Mouse (Mus musculus): ENCODE measurements around the gene Shank3. TPM values are rescaled to one million over a fixed set of nuclear protein-coding genes. Genes with fewer than 3 reads are reported as not detected.
A peak's percentile ranks its signal among the peaks of the same experiment; 100 is the strongest.

Shank3 gene
- polyA plus RNA-seq, 1 experiment from 2014 or later = 2.4 TPM

GRCm38 (mm10) chr15:89547824-89548601 is 48.6 kb downstream of the Shank3 start:
- Histone ChIP-seq H3K36me3 (ENCODE audit: control insufficient read depth, insufficient read depth, low read length) (no peaks in the 10 kb centered on the region; the same call in 1 of the 2 replicates), H3K27me3 (ENCODE audit: control insufficient read depth, insufficient read depth, low read length) (no peaks in the 10 kb centered on the region), H3K9ac (replicated peaks; ENCODE audit: low read depth, low read length) (peak overlapping the region; percentile 14; the same call in 1 of the 2 replicates), H3K27ac (ENCODE audit: low read length) (no peak overlapping the region), H3K4me1 (ENCODE audit: control insufficient read depth, insufficient read depth, low read length) (no peaks in the 10 kb centered on the region), H3K4me2 (replicated peaks; ENCODE audit: low read depth, low read length) (peak overlapping the region; percentile 44), H3K4me3 (ENCODE audit: low read depth, low read length) (peak overlapping the region; percentile 26), H3K9me3 (ENCODE audit: control insufficient read depth, low read depth, low read length) (no peaks in the 10 kb centered on the region)
- ATAC-seq (ENCODE audit: insufficient number of reproducible peaks, insufficient read depth, low FRiP score, low read depth) = peak; percentile 35; the same call in 1 of the 2 replicates
- WGBS = 22% methylated on average over 57 of the region's 58 CpGs

GRCm38 (mm10) chr15:89548837-89549236 is 49.4 kb downstream of the Shank3 start:
- H3K36me3 ChIP-seq (ENCODE audit: control insufficient read depth, insufficient read depth, low read length) = no peaks in the 10 kb centered on the region; the same call in 1 of the 2 replicates
- H3K4me3 ChIP-seq (ENCODE audit: low read depth, low read length) = no peak overlapping the region
- WGBS = 49% methylated on average over 11 of the region's 11 CpGs
- H3K27ac ChIP-seq (ENCODE audit: low read length) = no peak overlapping the region
- no peaks in the 10 kb centered on the region for H3K27me3 ChIP-seq (ENCODE audit: control insufficient read depth, insufficient read depth, low read length)
- H3K9me3 ChIP-seq (ENCODE audit: control insufficient read depth, low read depth, low read length) = no peaks in the 10 kb centered on the region
- no peaks in the 10 kb centered on the region for H3K4me1 ChIP-seq (ENCODE audit: control insufficient read depth, insufficient read depth, low read length)
- no peak for ATAC-seq (ENCODE audit: insufficient number of reproducible peaks, insufficient read depth, low FRiP score, low read depth)
- H3K9ac ChIP-seq (replicated peaks; ENCODE audit: low read depth, low read length) = no peak overlapping the region
- H3K4me2 ChIP-seq (replicated peaks; ENCODE audit: low read depth, low read length) = peak overlapping the region; percentile 44; the same call in 1 of the 2 replicates

GRCm38 (mm10) chr15:89550506-89550905 is 51.1 kb downstream of the Shank3 start:
- no peak for ATAC-seq (ENCODE audit: insufficient number of reproducible peaks, insufficient read depth, low FRiP score, low read depth)
- no peaks in the 10 kb centered on the region for H3K9me3 ChIP-seq (ENCODE audit: control insufficient read depth, low read depth, low read length)
- no peaks in the 10 kb centered on the region; the same call in 1 of the 2 replicates for H3K36me3 ChIP-seq (ENCODE audit: control insufficient read depth, insufficient read depth, low read length)
- no peak overlapping the region for H3K4me3 ChIP-seq (ENCODE audit: low read depth, low read length)
- 91% methylated on average over 8 of the region's 8 CpGs for WGBS
- H3K27me3 ChIP-seq (ENCODE audit: control insufficient read depth, insufficient read depth, low read length) = no peaks in the 10 kb centered on the region
- no peak overlapping the region for H3K4me2 ChIP-seq (replicated peaks; ENCODE audit: low read depth, low read length)
- H3K27ac ChIP-seq (ENCODE audit: low read length) = no peak overlapping the region
- H3K9ac ChIP-seq (replicated peaks; ENCODE audit: low read depth, low read length) = no peak overlapping the region
- H3K4me1 ChIP-seq (ENCODE audit: control insufficient read depth, insufficient read depth, low read length) = no peaks in the 10 kb centered on the region

GRCm38 (mm10) chr15:89551733-89552132 is 52.3 kb downstream of the Shank3 start:
- no peak for ATAC-seq (ENCODE audit: insufficient number of reproducible peaks, insufficient read depth, low FRiP score, low read depth)
- 67% methylated on average over 1 of the region's 1 CpGs for WGBS
- H3K9me3 ChIP-seq (ENCODE audit: control insufficient read depth, low read depth, low read length) = no peaks in the 10 kb centered on the region
- H3K36me3 ChIP-seq (ENCODE audit: control insufficient read depth, insufficient read depth, low read length) = no peaks in the 10 kb centered on the region; the same call in 1 of the 2 replicates
- H3K9ac ChIP-seq (replicated peaks; ENCODE audit: low read depth, low read length) = no peak overlapping the region
- H3K4me1 ChIP-seq (ENCODE audit: control insufficient read depth, insufficient read depth, low read length) = no peaks in the 10 kb centered on the region
- no peak overlapping the region for H3K4me3 ChIP-seq (ENCODE audit: low read depth, low read length)
- no peaks in the 10 kb centered on the region for H3K27me3 ChIP-seq (ENCODE audit: control insufficient read depth, insufficient read depth, low read length)
- no peak overlapping the region for H3K4me2 ChIP-seq (replicated peaks; ENCODE audit: low read depth, low read length)
- no peak overlapping the region for H3K27ac ChIP-seq (ENCODE audit: low read length)

GRCm38 (mm10) chr15:89555591-89555990 is 56.2 kb downstream of the Shank3 start:
- Histone ChIP-seq H3K4me1 (ENCODE audit: control insufficient read depth, insufficient read depth, low read length) (peaks cover 9% of the 10 kb centered on the region; the same call in 1 of the 2 replicates), H3K36me3 (ENCODE audit: control insufficient read depth, insufficient read depth, low read length) (no peaks in the 10 kb centered on the region), H3K4me3 (ENCODE audit: low read depth, low read length) (no peak overlapping the region), H3K27ac (ENCODE audit: low read length) (no peak overlapping the region), H3K9ac (replicated peaks; ENCODE audit: low read depth, low read length) (no peak overlapping the region), H3K4me2 (replicated peaks; ENCODE audit: low read depth, low read length) (no peak overlapping the region), H3K27me3 (ENCODE audit: control insufficient read depth, insufficient read depth, low read length) (peaks cover 17% of the 10 kb centered on the region), H3K9me3 (ENCODE audit: control insufficient read depth, low read depth, low read length) (no peaks in the 10 kb centered on the region)
- no peak for ATAC-seq (ENCODE audit: insufficient number of reproducible peaks, insufficient read depth, low FRiP score, low read depth)
- WGBS = 93% methylated on average over 6 of the region's 6 CpGs

- Histone ChIP-seq H3K27me3 (ENCODE audit: control insufficient read depth, insufficient read depth, low read length) (peaks cover 17% of the 10 kb centered on the region), H3K27ac (ENCODE audit: low read length) (no peak overlapping the region), H3K4me1 (ENCODE audit: control insufficient read depth, insufficient read depth, low read length) (peaks cover 9% of the 10 kb centered on the region; the same call in 1 of the 2 replicates), H3K36me3 (ENCODE audit: control insufficient read depth, insufficient read depth, low read length) (no peaks in the 10 kb centered on the region), H3K4me2 (replicated peaks; ENCODE audit: low read depth, low read length) (peak overlapping the region; percentile 32), H3K4me3 (ENCODE audit: low read depth, low read length) (peak overlapping the region; percentile 12; the same call in 1 of the 2 replicates), H3K9ac (replicated peaks; ENCODE audit: low read depth, low read length) (no peak overlapping the region), H3K9me3 (ENCODE audit: control insufficient read depth, low read depth, low read length) (no peaks in the 10 kb centered on the region)
- 29% methylated on average over 22 of the region's 23 CpGs for WGBS
- peak; percentile 8; the same call in 1 of the 2 replicates for ATAC-seq (ENCODE audit: insufficient number of reproducible peaks, insufficient read depth, low FRiP score, low read depth)
Measured at GRCm38 (mm10) chr15:89556401-89557178, 57.2 kb downstream of the Shank3 start.

GRCm38 (mm10) chr15:89557179-89557995 is 58.0 kb downstream of the Shank3 start:
- WGBS = 13% methylated on average over 36 of the region's 40 CpGs
- H3K36me3 ChIP-seq (ENCODE audit: control insufficient read depth, insufficient read depth, low read length) = no peaks in the 10 kb centered on the region
- H3K27ac ChIP-seq (ENCODE audit: low read length) = no peak overlapping the region; the same call in 1 of the 2 replicates
- no peaks in the 10 kb centered on the region for H3K9me3 ChIP-seq (ENCODE audit: control insufficient read depth, low read depth, low read length)
- no peak overlapping the region for H3K9ac ChIP-seq (replicated peaks; ENCODE audit: low read depth, low read length)
- H3K27me3 ChIP-seq (ENCODE audit: control insufficient read depth, insufficient read depth, low read length) = peaks cover 17% of the 10 kb centered on the region
- peaks cover 9% of the 10 kb centered on the region; the same call in 1 of the 2 replicates for H3K4me1 ChIP-seq (ENCODE audit: control insufficient read depth, insufficient read depth, low read length)
- ATAC-seq (ENCODE audit: insufficient number of reproducible peaks, insufficient read depth, low FRiP score, low read depth) = no peak; the same call in 1 of the 2 replicates
- peak overlapping the region; percentile 20 for H3K4me3 ChIP-seq (ENCODE audit: low read depth, low read length)
- H3K4me2 ChIP-seq (replicated peaks; ENCODE audit: low read depth, low read length) = peak overlapping the region; percentile 49

GRCm38 (mm10) chr15:89557996-89558390 is 58.6 kb downstream of the Shank3 start:
- Histone ChIP-seq H3K9ac (replicated peaks; ENCODE audit: low read depth, low read length) (no peak overlapping the region), H3K4me3 (ENCODE audit: low read depth, low read length) (peak overlapping the region; percentile 20), H3K9me3 (ENCODE audit: control insufficient read depth, low read depth, low read length) (no peaks in the 10 kb centered on the region), H3K36me3 (ENCODE audit: control insufficient read depth, insufficient read depth, low read length) (no peaks in the 10 kb centered on the region), H3K4me2 (replicated peaks; ENCODE audit: low read depth, low read length) (peak overlapping the region; percentile 49), H3K27me3 (ENCODE audit: control insufficient read depth, insufficient read depth, low read length) (peaks cover 17% of the 10 kb centered on the region), H3K4me1 (ENCODE audit: control insufficient read depth, insufficient read depth, low read length) (peaks cover 9% of the 10 kb centered on the region; the same call in 1 of the 2 replicates), H3K27ac (ENCODE audit: low read length) (no peak overlapping the region)
- 7% methylated on average over 34 of the region's 34 CpGs for WGBS
- no peak for ATAC-seq (ENCODE audit: insufficient number of reproducible peaks, insufficient read depth, low FRiP score, low read depth)
